Mouse (Mus musculus) CD4-positive helper T cell, adult 2 months (primary cell): ENCODE measurements around the gene Olfr1386.
"Not testable (repeated sequence)": the region's sequence is repeated elsewhere in the genome, so short reads cannot be mapped to it uniquely, and the experiment has no call there.

Experiments used
- DNase-seq: peaks from one replicate; pipeline ENCODE4 v3.0.0-alpha.2; 2012; ENCODE audit warnings: low read depth, missing footprints, low spot score

Gene Olfr1386

DNA sequence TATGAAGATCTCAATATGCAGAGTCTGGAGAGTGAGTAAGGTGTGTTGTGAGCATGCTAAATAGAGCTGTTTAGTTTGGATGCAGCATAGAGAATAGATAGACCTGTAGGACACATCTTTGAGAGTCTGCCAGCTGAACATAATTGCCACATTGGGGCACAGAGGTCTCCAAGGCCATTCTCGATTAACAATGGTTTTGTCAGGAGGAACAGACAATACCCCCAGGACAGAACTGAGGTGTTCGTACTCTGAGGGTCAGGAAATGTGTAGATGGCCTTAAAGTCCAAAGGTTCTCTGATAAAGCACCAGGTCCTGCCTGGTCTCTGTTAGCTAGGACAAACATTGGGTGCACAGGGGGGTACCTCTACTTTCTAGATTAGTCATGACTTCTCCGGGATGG, at the start of gene Olfr1386:
Gene Olfr1386 (plus strand): TSS at position 301 of the 400 bp plus-strand sequence.
- not testable (repeated sequence) for DNase-seq

DNA sequence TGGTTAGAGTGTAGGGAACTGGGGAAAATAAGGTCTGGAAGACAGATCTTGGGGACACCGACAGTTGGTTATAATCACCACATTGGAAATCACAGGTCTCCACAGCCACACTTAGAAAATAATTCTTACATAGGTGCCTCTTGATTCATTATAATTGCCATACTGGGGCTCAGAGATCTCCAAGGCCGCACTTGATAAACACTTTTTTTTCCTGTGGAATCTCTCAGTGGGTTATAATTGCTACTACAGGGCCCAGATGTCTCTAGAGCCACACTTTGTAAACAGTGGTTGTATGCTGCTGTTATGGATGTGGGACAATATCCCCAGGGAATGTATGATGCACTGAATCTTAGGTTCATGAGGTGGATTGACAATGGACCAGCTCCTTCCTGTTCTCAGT, 42.1 kb upstream of the Olfr1386 start, which contains the start of gene Olfr1389:
Gene Olfr1389 (plus strand): TSS at position 301 of the 400 bp plus-strand sequence.
- DNase-seq: no peak

DNA sequence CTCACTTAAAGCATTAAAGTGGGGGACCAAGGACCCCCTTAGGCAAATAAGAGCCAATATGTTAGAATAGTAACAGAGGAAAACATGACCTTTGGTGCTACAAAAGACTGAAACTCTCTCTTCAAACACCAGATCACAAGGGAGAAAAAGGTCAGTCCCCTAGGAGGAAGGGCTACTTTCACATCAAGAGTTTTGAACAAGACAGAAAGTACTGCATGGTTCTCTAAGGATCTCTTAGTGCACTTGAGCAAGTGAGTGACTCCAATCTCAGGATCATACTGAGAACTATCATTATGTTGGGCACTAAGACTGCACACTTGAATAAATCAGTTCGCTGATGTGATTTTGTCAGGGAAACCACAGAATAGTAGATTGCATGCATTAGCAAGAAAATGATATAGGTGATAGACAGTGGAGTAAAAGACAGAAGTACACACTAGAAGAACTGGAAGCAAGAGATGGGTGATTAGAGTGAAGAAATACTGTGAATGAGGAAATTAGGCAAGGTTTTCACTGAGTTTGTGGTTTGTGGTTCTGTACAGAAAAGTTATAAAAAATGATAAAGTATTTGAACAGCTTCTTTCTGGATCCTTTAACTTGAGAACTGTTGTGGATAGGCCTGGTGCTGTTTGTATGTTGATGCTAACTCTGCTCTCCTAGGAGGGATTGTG, 39.5 kb upstream of the Olfr1386 start:
- DNase-seq: no peak

DNA sequence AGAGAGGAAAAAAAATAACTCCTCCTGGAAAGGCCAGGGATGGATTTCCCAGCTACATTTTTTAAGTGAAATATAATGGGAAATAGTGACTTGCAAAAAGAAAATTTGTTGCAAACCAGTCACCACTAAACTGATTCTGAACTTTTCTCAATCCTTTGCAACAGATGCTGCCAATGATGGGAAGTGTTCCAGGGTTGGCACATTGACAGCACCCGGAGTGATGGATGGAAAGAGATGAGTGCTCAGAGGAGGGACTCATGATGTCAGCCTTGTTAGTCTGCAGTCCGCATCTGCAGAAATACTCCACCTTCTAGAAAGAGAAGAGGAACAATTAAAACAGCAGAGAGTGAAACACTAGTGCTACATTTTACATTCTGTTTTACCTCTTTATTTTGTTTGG, 35.2 kb upstream of the Olfr1386 start:
- DNase-seq: no peak

DNA sequence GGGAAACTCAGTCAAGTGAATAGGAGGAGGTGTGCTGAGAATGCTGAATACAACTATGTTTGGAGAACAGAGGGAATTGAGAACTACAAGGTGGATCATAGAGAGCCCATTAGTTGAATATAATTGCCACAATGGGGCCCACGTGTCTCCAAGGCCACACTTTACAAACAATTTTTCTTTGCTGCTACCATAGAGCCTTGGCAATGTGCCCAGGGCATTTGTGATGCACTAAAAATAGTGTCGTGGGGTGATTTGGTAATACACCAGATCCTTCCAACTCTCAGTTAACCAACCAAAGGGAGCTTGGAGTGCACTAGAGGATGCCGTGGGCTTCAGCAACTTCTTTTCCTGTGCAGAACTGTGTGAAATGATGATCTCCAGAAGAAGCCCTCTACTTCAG, 28.4 kb upstream of the Olfr1386 start, which contains the start of gene Olfr1388:
Gene Olfr1388 (plus strand): TSS at position 214 of the 400 bp plus-strand sequence.
- DNase-seq: no peak

DNA sequence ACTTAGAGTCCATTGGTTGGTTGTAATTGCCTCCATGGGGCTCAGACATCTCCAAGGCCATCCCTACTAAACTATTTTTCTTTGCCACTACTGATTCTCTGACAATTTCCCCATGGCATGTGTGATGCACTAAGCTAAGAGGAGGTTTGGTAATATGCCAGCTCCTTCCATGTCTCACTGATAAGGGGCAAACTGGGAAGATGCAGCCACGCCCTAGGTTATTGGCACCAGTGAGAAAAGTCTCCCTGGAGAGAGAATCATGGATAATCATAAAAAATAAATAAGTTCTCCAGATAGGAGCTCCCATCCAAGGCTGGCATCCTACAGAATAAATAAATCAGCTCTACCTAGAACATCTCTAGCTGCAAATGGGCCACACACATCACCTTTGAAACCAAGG, 9.8 kb upstream of the Olfr1386 start, which contains the start of gene Olfr1387:
Gene Olfr1387 (plus strand): TSS at position 301 of the 400 bp plus-strand sequence.
- DNase-seq: no peak

DNA sequence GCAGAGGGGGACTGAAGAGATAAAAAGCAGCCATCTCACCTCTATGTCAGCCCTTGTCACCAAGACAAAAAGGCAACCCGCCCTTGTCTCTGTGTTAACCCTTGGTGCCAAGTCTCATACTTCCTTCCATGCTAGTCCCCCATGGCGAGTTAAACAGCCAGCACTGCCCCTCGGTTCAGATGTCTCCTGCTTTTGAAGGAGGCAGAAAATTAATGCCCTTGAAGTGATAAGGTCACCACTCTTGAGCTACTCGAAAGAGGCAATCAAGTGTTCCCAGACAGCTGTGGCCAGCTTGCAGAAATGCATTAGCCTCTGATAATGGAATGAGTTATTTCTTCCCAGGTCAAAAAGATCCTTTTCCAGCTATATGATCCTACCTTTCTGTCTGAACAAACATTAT, 21.1 kb downstream of the Olfr1386 start:
- no peak for DNase-seq

DNA sequence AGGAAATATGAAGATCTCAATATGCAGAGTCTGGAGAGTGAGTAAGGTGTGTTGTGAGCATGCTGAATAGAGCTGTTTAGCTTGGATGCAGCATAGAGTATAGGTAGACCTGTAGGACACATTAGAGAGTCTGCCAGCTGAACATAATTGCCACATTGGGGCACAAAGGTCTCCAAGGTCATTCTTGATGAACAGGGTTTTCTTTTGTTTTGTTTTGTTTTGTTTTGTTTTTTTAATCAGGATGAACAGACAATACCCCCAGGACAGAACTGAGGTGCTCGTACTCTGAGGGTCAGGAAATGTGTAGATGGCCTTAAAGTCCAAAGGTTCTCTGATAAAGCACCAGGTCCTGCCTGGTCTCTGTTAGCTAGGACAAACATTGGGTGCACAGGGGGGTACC, 23.9 kb downstream of the Olfr1386 start, which contains the start of gene Olfr1385:
Gene Olfr1385 (plus strand): TSS at position 301 of the 400 bp plus-strand sequence.
- DNase-seq: not testable (repeated sequence)

DNA sequence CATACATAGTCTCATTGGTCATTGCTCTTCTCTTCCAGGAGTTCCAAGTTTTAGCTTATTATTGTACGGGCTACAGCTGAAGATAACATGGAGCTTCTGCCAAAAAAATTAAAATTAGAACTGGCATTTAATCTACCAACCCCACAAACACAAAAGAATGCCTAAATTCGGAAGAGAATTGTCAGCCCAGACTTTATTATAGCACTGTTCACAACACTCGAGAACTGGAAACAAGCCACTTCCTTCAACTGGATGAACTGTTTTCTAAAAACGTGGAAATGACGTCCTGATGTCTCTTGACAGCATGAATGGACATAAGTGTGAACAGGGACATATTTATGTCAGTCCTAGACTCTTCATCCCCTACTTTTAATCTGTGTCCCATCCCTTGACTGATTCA, 53.2 kb downstream of the Olfr1386 start:
- DNase-seq: no peak

DNA sequence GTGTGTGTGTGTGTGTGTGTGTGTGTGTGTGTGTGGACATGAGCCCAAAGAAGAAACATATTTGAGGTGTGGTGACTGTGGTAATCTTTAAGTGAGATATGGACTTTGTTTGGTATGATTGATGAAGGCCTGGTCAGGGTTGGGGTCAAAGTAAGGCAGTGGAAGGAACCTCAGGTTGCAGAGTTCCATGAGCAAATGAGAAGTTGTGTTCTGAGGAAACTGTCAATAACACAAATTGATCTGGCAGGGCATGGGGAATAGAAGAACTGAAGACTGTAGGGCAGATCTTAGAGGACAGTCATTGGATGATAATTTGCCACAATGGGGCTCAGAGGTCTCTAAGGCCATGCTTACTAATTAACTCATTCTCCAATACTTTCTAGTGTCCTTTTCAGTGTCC, 54.5 kb downstream of the Olfr1386 start, which contains the start of gene Olfr1383:
Gene Olfr1383 (plus strand): TSS at position 301 of the 400 bp plus-strand sequence.
- DNase-seq: no peak
